Mouse (Mus musculus) heart, embryonic 16.5 days (tissue): Measurements from ENCODE around the gene Pars2. TPM values are rescaled to one million over a fixed set of nuclear protein-coding genes. Genes with fewer than 3 reads are reported as not detected.

Experiments used
- ATAC-seq: fragments of 200-750 bp; cut with Nextera tagmentation; replicated peaks from 2 replicates; pipeline ENCODE4 v1.8.0; 2017; ENCODE audit warnings: moderate number of reproducible peaks; ENCODE audit not compliant: insufficient read depth, low FRiP score; ENCODE audit errors: extremely low read depth
- H3K27ac ChIP-seq: fragments of 300-500 bp; sonication (generic); 2 replicates; pipeline ENCODE4 v1.5.1; 2014; ENCODE audit warnings: mild to moderate bottlenecking, low read length, control low read depth, moderate library complexity
- H3K27me3 ChIP-seq: fragments of 300-500 bp; sonication (generic); 2 replicates; pipeline ENCODE4 v1.6.1; 2014; ENCODE audit warnings: low read length, mixed read lengths; ENCODE audit not compliant: control insufficient read depth, insufficient read depth
- H3K36me3 ChIP-seq: fragments of 300-500 bp; sonication (generic); 2 replicates; pipeline ENCODE4 v1.6.1; 2014; ENCODE audit not compliant: control insufficient read depth, insufficient read depth
- H3K4me1 ChIP-seq: fragments of 300-500 bp; sonication (generic); 2 replicates; pipeline ENCODE4 v1.6.1; 2014; ENCODE audit warnings: low read length, mixed read lengths; ENCODE audit not compliant: control insufficient read depth, insufficient read depth
- H3K4me2 ChIP-seq: fragments of 300-500 bp; sonication (generic); 2 replicates; pipeline ENCODE4 v1.6.1; 2014; ENCODE audit warnings: low read depth, mild to moderate bottlenecking, control low read depth, low read length
- H3K4me3 ChIP-seq: fragments of 300-500 bp; sonication (generic); 2 replicates; pipeline ENCODE4 v1.5.1; 2014; ENCODE audit warnings: mild to moderate bottlenecking, control low read depth, low read length
- H3K9ac ChIP-seq: fragments of 300-500 bp; sonication (generic); 2 replicates; pipeline ENCODE4 v1.6.1; 2014; ENCODE audit warnings: low read length, control low read depth
- H3K9me3 ChIP-seq: fragments of 300-500 bp; sonication (generic); replicated peaks from 2 replicates; pipeline ENCODE4 v1.6.1; 2016; ENCODE audit warnings: low read length; ENCODE audit not compliant: control insufficient read depth
- WGBS: fragments of 180-500 bp; shearing (Covaris S2); extraction: QIAGEN DNeasy Blood & Tissue Kit; methylation state at CpG from one replicate; pipeline ENCODE4 v1.1.7; 2014; 5-methylcytosine and 5-hydroxymethylcytosine counted together
- polyA plus RNA-seq: library from polyadenylated mRNA; unstranded; fragments of >200 nt; fragmentation: Nextera tagmentation; extraction: Ambion mirVana; gene quantifications from 2 replicates; pipeline ENCODE4 v1.2.1, GENCODE M21; 2015

The Pars2 gene
- polyA plus RNA-seq, 1 experiment from 2014 or later: 10.5 TPM

GRCm38 (mm10) chr4:106678442-106679118, 27.7 kb downstream of the Pars2 start, which contains the start of gene Ttc4:
Gene Ttc4 (minus strand): TSS chr4:106678944.
- H3K4me3 ChIP-seq: peak within 1 kb of the TSS; percentile 85
- ATAC-seq: peak; percentile 95
- peak within 1 kb of the TSS; percentile 93 for H3K4me2 ChIP-seq
- peak within 1 kb of the TSS; percentile 97 for H3K9ac ChIP-seq
- H3K4me1 ChIP-seq: peaks cover 8% of the 10 kb centered on the region
- peaks cover 19% of the 10 kb centered on the region for H3K36me3 ChIP-seq
- under 1% methylated on average over 43 of the region's 43 CpGs for WGBS
- peak within 1 kb of the TSS; percentile 66 for H3K27ac ChIP-seq
- H3K9me3 ChIP-seq: no peaks in the 10 kb centered on the region
- H3K27me3 ChIP-seq: no peaks in the 10 kb centered on the region

DNA sequence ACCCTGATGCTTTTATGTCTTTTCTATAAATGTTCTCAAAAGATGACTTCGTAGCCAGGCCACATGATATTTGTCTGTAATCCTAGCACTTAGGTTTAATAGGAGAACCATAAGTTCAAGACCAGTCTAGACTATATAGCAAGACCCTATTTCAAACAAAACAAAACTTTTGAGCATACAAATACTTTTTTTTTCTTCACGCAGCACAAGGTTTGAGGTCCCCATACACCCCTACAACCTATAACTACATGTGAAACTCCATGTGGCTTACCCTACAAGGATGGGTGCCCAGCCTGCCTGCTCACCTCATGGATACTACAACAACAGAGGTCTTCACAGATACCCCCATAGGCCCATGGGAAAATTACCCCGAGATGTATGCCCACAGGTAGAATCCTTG, 28.3 kb downstream of the Pars2 start:
- 46% methylated on average over 3 of the region's 3 CpGs for WGBS
- ATAC-seq: peak; percentile 40; the same call in 1 of the 2 replicates
- no peaks in the 10 kb centered on the region for H3K27me3 ChIP-seq
- no peak overlapping the region for H3K27ac ChIP-seq
- H3K9me3 ChIP-seq: no peaks in the 10 kb centered on the region
- peak overlapping the region; percentile 85 for H3K4me3 ChIP-seq
- peaks cover 15% of the 10 kb centered on the region; the same call in 1 of the 2 replicates for H3K36me3 ChIP-seq
- peak overlapping the region; percentile 93 for H3K4me2 ChIP-seq
- H3K9ac ChIP-seq: 0 out of 2 replicates have a peak overlapping the region, but pooled peaks have one; percentile 97
- H3K4me1 ChIP-seq: peaks cover 8% of the 10 kb centered on the region

DNA sequence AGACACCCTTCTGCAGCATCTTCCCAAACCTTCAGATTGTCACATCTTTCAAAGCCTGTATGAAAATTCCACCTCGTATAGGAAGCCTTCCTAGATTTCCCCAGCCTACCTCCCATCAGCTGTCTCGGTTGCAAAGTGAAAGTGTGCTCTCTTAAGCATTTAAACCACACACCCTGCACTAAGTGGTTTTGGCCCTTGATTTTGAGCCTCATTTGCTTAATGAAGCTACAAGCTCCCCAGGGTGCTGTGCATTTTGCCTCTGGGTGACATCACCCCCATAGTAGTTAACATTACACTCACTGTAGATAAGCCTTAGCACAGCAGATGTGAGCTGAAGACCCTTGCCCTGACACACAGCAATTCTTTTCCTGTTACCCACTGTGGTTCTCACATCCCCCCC, 30.1 kb downstream of the Pars2 start:
- H3K36me3 ChIP-seq: peaks cover 7% of the 10 kb centered on the region; the same call in 1 of the 2 replicates
- WGBS: 41% methylated on average over 2 of the region's 2 CpGs
- no peak overlapping the region for H3K4me2 ChIP-seq
- peaks cover 8% of the 10 kb centered on the region for H3K4me1 ChIP-seq
- no peak overlapping the region for H3K27ac ChIP-seq
- no peaks in the 10 kb centered on the region for H3K9me3 ChIP-seq
- ATAC-seq: no peak
- no peak overlapping the region for H3K4me3 ChIP-seq
- H3K27me3 ChIP-seq: no peaks in the 10 kb centered on the region
- no peak overlapping the region for H3K9ac ChIP-seq

DNA sequence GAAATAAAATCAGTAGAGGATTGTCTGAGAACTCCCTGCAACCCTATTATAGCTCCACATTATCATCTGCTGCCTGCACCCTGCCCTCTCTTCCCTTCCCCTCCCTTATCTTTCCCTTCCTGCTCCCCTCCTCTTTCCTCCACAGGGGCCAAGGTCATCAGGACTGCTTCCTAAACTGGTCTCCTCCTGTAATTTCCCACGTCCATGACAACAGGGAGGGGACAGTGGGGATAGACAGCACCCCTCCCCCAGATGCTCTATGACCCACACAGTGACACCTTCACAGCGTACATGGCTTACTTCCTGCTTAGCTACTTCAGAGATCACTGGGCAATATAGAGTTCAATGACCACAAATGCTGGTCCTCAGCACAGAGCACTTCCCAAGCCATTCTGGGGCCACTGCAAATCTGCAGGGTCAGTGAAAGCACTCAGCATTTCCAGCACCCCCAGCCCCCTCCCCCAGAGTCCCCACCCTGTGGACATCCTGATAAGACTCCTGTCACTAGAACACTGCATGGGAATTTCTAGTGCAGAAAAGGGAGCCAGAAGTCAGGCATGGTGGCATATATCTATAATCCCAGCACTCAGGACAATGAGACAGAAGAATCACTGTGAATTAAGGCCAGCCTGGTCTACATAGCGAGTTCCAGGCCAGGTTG, 37.9 kb downstream of the Pars2 start:
- Histone ChIP-seq H3K27ac (peak overlapping the region; percentile 29; the same call in 1 of the 2 replicates), H3K9ac (no peak overlapping the region), H3K9me3 (no peaks in the 10 kb centered on the region), H3K4me1 (0 out of 2 replicates have a peak, but pooled peaks cover 2% of the 10 kb centered on the region), H3K36me3 (no peaks in the 10 kb centered on the region), H3K27me3 (no peaks in the 10 kb centered on the region), H3K4me3 (no peak overlapping the region), H3K4me2 (no peak overlapping the region)
- peak; percentile 71 for ATAC-seq
- WGBS: 46% methylated on average over 3 of the region's 3 CpGs

DNA sequence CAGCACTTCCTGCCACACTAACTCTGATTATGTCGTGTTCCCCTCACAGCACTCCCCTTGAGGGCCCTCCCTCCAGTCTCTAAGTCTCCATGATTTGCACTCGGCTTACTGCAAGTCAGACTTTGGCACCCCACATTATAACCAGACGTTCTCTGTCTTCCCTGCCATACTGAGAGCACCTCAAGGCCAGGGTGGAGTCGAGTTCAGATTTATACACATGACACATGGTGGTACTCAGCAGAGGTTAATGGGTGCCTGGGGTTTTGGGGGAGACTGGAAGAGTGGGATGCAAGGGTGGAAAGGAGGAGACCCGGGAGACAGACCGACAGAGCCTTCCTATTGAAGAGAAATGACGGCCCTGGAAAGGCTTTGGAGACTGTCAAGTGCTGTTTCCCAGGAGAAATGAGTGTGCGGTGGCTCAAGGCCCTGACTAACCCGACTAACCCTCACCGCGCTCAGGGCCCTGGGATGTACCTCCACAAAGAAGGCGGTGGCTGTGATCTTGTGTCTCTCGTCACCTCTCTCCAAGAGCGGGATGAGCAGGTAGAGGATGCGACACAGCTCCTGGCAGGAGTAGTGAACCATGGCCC, 43.1 kb downstream of the Pars2 start:
- Histone ChIP-seq H3K36me3 (no peaks in the 10 kb centered on the region), H3K9me3 (no peaks in the 10 kb centered on the region), H3K9ac (no peak overlapping the region), H3K4me3 (no peak overlapping the region), H3K4me1 (0 out of 2 replicates have a peak, but pooled peaks cover 2% of the 10 kb centered on the region), H3K27ac (no peak overlapping the region), H3K4me2 (no peak overlapping the region), H3K27me3 (peaks cover 6% of the 10 kb centered on the region; the same call in 1 of the 2 replicates)
- 73% methylated on average over 15 of the region's 15 CpGs for WGBS
- ATAC-seq: no peak

- Histone ChIP-seq H3K9ac (no peak overlapping the region), H3K4me2 (no peak overlapping the region), H3K27me3 (peaks cover 13% of the 10 kb centered on the region; the same call in 1 of the 2 replicates), H3K27ac (no peak overlapping the region), H3K9me3 (no peaks in the 10 kb centered on the region), H3K4me3 (no peak overlapping the region), H3K4me1 (peaks cover 7% of the 10 kb centered on the region; the same call in 1 of the 2 replicates), H3K36me3 (no peaks in the 10 kb centered on the region)
- no peak for ATAC-seq
- 19% methylated on average over 9 of the region's 9 CpGs for whole genome bisulfite sequencing
Measured at GRCm38 (mm10) chr4:106699989-106700388, 49.1 kb downstream of the Pars2 start.

DNA sequence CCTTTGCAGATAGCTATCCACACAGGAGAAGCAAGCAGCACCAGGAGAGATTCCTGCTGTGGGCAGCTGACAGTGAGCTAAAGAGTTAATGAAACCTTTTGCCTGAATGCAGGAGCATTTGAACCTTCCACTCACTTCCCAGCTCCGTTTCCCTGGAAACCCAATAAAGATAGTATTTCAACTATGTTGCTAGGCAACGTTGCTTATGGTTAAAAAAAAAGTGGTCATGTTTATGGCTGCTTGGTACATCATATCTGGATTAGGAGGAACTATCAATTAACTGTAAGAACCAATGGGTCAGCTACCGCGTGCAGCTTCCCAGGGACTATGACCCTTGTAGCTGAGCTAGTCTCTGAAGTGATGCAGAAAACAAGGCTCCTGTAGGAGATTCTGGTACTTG, 49.9 kb downstream of the Pars2 start:
- WGBS: 46% methylated on average over 4 of the region's 4 CpGs
- Histone ChIP-seq H3K9me3 (no peaks in the 10 kb centered on the region), H3K36me3 (no peaks in the 10 kb centered on the region), H3K4me3 (no peak overlapping the region), H3K9ac (no peak overlapping the region), H3K4me2 (no peak overlapping the region), H3K27me3 (peaks cover 13% of the 10 kb centered on the region; the same call in 1 of the 2 replicates), H3K4me1 (peaks cover 7% of the 10 kb centered on the region; the same call in 1 of the 2 replicates), H3K27ac (no peak overlapping the region)
- no peak for ATAC-seq

DNA sequence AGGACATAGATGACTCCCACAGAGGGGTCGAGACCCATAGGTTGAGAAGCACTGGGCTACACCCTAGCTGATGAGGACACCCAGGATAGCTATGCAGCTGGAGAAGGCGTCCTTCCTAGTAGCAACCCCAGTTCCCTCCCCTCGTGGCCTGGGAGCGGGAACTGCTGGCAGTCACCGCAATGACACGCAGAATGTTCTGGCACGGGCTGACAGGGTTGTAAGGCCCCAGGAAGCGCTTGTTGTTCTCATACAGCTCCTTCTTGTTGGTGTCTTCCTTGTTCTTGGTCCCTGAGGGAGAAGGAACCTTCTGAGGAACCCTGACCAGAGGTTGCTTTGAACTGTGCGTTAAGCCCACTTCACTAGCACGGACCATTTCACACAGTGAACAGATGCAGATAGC, 53.1 kb downstream of the Pars2 start:
- Histone ChIP-seq H3K9me3 (no peaks in the 10 kb centered on the region), H3K27me3 (peaks cover 10% of the 10 kb centered on the region; the same call in 1 of the 2 replicates), H3K4me2 (no peak overlapping the region), H3K4me1 (peaks cover 7% of the 10 kb centered on the region; the same call in 1 of the 2 replicates), H3K27ac (no peak overlapping the region), H3K9ac (no peak overlapping the region), H3K4me3 (no peak overlapping the region), H3K36me3 (no peaks in the 10 kb centered on the region)
- no peak for ATAC-seq
- WGBS: 73% methylated on average over 10 of the region's 10 CpGs
